Mouse (Mus musculus) liver, embryonic 16.5 days (tissue): ENCODE data around the gene Serpina5. TPM values are rescaled to one million over a fixed set of nuclear protein-coding genes. Genes with fewer than 3 reads are reported as not detected.

ENCODE experiments used
- ATAC-seq: fragments of 200-750 bp; cut with Nextera tagmentation; 2 replicates; pipeline ENCODE4 v1.8.0; 2017; ENCODE audit warnings: low read depth, mild to moderate bottlenecking, moderate number of reproducible peaks, moderate library complexity
- H3K27ac ChIP-seq: fragments of 300-500 bp; sonication (generic); 2 replicates; pipeline ENCODE4 v1.5.1; 2014; ENCODE audit warnings: mild to moderate bottlenecking, low read length
- H3K27me3 ChIP-seq: fragments of 300-500 bp; sonication (generic); 2 replicates; pipeline ENCODE4 v1.6.1; 2014; ENCODE audit warnings: low read depth, low read length, mixed read lengths; ENCODE audit not compliant: control insufficient read depth, insufficient read depth
- H3K36me3 ChIP-seq: fragments of 300-500 bp; sonication (generic); 2 replicates; pipeline ENCODE4 v1.6.1; 2014; ENCODE audit warnings: mild to moderate bottlenecking; ENCODE audit not compliant: control insufficient read depth, insufficient read depth
- H3K4me1 ChIP-seq: fragments of 300-500 bp; sonication (generic); 2 replicates; pipeline ENCODE4 v1.6.1; 2014; ENCODE audit warnings: low read depth, low read length, mixed read lengths; ENCODE audit not compliant: control insufficient read depth
- H3K4me2 ChIP-seq: fragments of 300-500 bp; sonication (generic); 2 replicates; pipeline ENCODE4 v1.6.1; 2014; ENCODE audit warnings: low read depth, low read length, mixed read lengths
- H3K4me3 ChIP-seq: fragments of 300-500 bp; sonication (generic); 2 replicates; pipeline ENCODE4 v1.5.1; 2014; ENCODE audit warnings: low read depth, mild to moderate bottlenecking, low read length
- H3K9ac ChIP-seq: fragments of 300-500 bp; sonication (generic); 2 replicates; pipeline ENCODE4 v1.6.1; 2014; ENCODE audit warnings: low read depth, low read length
- H3K9me3 ChIP-seq: fragments of 300-500 bp; sonication (generic); replicated peaks from 2 replicates; pipeline ENCODE4 v1.6.1; 2016; ENCODE audit warnings: low read length; ENCODE audit not compliant: control insufficient read depth
- WGBS: fragments of 180-500 bp; shearing (Covaris S2); extraction: QIAGEN DNeasy Blood & Tissue Kit; methylation state at CpG from one replicate; pipeline ENCODE4 v1.1.7; 2014; ENCODE audit not compliant: insufficient replicate concordance; 5-methylcytosine and 5-hydroxymethylcytosine counted together
- polyA plus RNA-seq: library from polyadenylated mRNA; unstranded; fragments of >200 nt; fragmentation: Nextera tagmentation; extraction: Ambion mirVana; gene quantifications from 2 replicates; pipeline ENCODE4 v1.2.1, GENCODE M21; 2015

Serpina5 gene
- polyA plus RNA-seq, 1 experiment from 2014 or later, result 0.13 TPM

GRCm38 (mm10) chr12:104140543-104141103 is 39.7 kb downstream of the Serpina5 start:
- no peaks in the 10 kb centered on the region for H3K27me3 ChIP-seq
- H3K4me1 ChIP-seq, result no peaks in the 10 kb centered on the region
- no peak for ATAC-seq
- no peak overlapping the region for H3K4me3 ChIP-seq
- no peak overlapping the region for H3K27ac ChIP-seq
- no peaks in the 10 kb centered on the region for H3K36me3 ChIP-seq
- 62% methylated on average over 4 of the region's 4 CpGs for WGBS
- H3K9me3 ChIP-seq, result no peaks in the 10 kb centered on the region
- no peak overlapping the region for H3K4me2 ChIP-seq
- H3K9ac ChIP-seq, result no peak overlapping the region

DNA sequence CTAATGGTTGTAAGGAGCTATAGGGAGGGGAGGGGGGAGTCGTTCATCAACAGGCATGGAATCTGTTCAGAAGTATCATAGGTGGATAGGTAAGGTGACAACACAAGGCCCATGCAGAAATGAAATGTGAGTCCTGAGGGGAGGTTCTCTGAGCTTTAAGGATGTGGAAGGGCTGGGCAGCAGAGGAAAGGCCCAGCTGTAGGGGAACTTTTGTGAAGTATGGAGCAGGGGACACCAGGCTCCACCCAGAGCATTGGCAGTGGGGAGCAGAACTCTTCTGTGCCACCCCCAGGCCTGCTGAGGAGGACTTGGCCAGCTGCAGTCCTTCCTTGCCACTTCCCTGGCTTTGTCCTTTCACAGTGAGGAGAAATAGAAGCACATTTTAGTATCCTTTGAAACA is 40.6 kb downstream of the Serpina5 start:
- no peaks in the 10 kb centered on the region for H3K9me3 ChIP-seq
- H3K9ac ChIP-seq, result no peak overlapping the region
- H3K27ac ChIP-seq, result no peak overlapping the region
- H3K27me3 ChIP-seq, result no peaks in the 10 kb centered on the region
- H3K4me2 ChIP-seq, result no peak overlapping the region
- H3K36me3 ChIP-seq, result no peaks in the 10 kb centered on the region
- no peaks in the 10 kb centered on the region for H3K4me1 ChIP-seq
- 39% methylated on average over 1 of the region's 1 CpGs for WGBS
- no peak overlapping the region for H3K4me3 ChIP-seq
- no peak for ATAC-seq

- no peaks in the 10 kb centered on the region for H3K36me3 ChIP-seq
- H3K27ac ChIP-seq, result no peak overlapping the region
- no peak overlapping the region for H3K9ac ChIP-seq
- H3K27me3 ChIP-seq, result no peaks in the 10 kb centered on the region
- H3K4me3 ChIP-seq, result no peak overlapping the region
- no peaks in the 10 kb centered on the region for H3K4me1 ChIP-seq
- 21% methylated on average over 1 of the region's 1 CpGs for WGBS
- no peak for ATAC-seq
- no peaks in the 10 kb centered on the region for H3K9me3 ChIP-seq
- no peak overlapping the region for H3K4me2 ChIP-seq
Measured at GRCm38 (mm10) chr12:104142427-104142826, 41.5 kb downstream of the Serpina5 start.

- WGBS, result 41% methylated on average over 1 of the region's 1 CpGs
- Histone ChIP-seq H3K36me3 (no peaks in the 10 kb centered on the region), H3K4me1 (no peaks in the 10 kb centered on the region), H3K4me3 (no peak overlapping the region), H3K9ac (no peak overlapping the region), H3K9me3 (no peaks in the 10 kb centered on the region), H3K27ac (no peak overlapping the region), H3K27me3 (no peaks in the 10 kb centered on the region), H3K4me2 (no peak overlapping the region)
- ATAC-seq, result no peak
Measured at GRCm38 (mm10) chr12:104143286-104143685, 42.4 kb downstream of the Serpina5 start.

GRCm38 (mm10) chr12:104145571-104145970 is 44.7 kb downstream of the Serpina5 start:
- no peak overlapping the region for H3K27ac ChIP-seq
- H3K9ac ChIP-seq, result no peak overlapping the region
- H3K4me3 ChIP-seq, result no peak overlapping the region
- no peaks in the 10 kb centered on the region for H3K27me3 ChIP-seq
- no peak for ATAC-seq
- no peaks in the 10 kb centered on the region for H3K36me3 ChIP-seq
- 54% methylated on average over 2 of the region's 2 CpGs for WGBS
- H3K9me3 ChIP-seq, result no peaks in the 10 kb centered on the region
- H3K4me1 ChIP-seq, result no peaks in the 10 kb centered on the region
- no peak overlapping the region for H3K4me2 ChIP-seq

GRCm38 (mm10) chr12:104151989-104152388 is 51.1 kb downstream of the Serpina5 start:
- ATAC-seq, result no peak
- Histone ChIP-seq H3K27ac (no peak overlapping the region), H3K36me3 (no peaks in the 10 kb centered on the region), H3K4me2 (no peak overlapping the region), H3K9me3 (no peaks in the 10 kb centered on the region), H3K4me1 (no peaks in the 10 kb centered on the region), H3K27me3 (no peaks in the 10 kb centered on the region), H3K9ac (no peak overlapping the region), H3K4me3 (no peak overlapping the region)
- 50% methylated on average over 2 of the region's 2 CpGs for WGBS

DNA sequence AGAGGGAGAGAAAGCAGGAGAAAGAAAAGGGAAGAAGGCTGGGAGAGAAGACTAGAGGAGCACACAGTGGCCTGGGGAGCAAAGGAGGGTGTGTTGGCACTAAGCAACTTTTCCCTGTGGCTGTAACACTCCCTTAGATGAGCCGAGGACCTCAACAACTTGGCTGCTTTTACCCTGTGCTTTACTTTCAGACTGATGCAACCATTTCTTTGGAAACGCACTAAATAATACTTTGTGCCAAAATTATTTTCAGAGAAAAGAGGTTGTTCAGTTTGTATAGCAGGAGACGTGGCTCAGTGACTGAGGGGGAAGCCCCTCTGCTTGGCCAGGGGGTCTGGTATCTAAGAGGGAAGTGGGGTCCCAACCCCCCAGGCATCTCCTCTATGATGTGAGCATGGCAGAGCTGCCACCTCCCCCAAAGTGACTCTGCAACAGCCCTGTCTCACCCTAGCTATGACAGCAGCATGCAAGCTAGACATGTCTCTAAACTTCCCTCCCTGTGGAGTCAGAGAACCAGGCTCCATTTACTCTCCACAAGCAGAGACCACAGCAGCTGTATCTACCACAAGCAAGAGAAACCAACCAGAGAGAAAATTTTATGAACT is 52.2 kb downstream of the Serpina5 start:
- WGBS, result 41% methylated on average over 3 of the region's 3 CpGs
- no peak overlapping the region for H3K4me3 ChIP-seq

GRCm38 (mm10) chr12:104153656-104154055 is 52.7 kb downstream of the Serpina5 start, which contains the start of gene Serpina3c:
Serpina3c (minus strand) TSS chr12:104153870.
- no peak within 1 kb of the TSS for H3K9ac ChIP-seq
- no peaks in the 10 kb centered on the region for H3K27me3 ChIP-seq
- H3K4me2 ChIP-seq, result no peak within 1 kb of the TSS
- H3K4me1 ChIP-seq, result no peaks in the 10 kb centered on the region
- no peak for ATAC-seq
- 76% methylated on average over 2 of the region's 2 CpGs for WGBS
- H3K9me3 ChIP-seq, result no peaks in the 10 kb centered on the region
- no peaks in the 10 kb centered on the region for H3K36me3 ChIP-seq
- no peak within 1 kb of the TSS for H3K4me3 ChIP-seq
- no peak within 1 kb of the TSS for H3K27ac ChIP-seq

More for the DNA sequence above, 52.2 kb downstream of the Serpina5 start:
- Histone ChIP-seq H3K9me3 (no peaks in the 10 kb centered on the region), H3K9ac (no peak overlapping the region), H3K4me1 (no peaks in the 10 kb centered on the region), H3K4me2 (no peak overlapping the region), H3K27me3 (no peaks in the 10 kb centered on the region), H3K27ac (no peak overlapping the region), H3K36me3 (no peaks in the 10 kb centered on the region)
- ATAC-seq, result no peak
